Mouse (Mus musculus) CD8-positive naive resting alpha-beta T cell, adult 2 months (primary cell): ENCODE measurements around the gene Acot4.
"Not testable (repeated sequence)": the region's sequence is repeated elsewhere in the genome, so short reads cannot be mapped to it uniquely, and the experiment has no call there.

Experiments
- DNase-seq, 2 experiments: peaks; one replicate each; pipeline ENCODE4 v3.0.0; 2022; ENCODE audit warnings: low read depth in 2 of 2, low spot score in 2 of 2

The Acot4 gene

DNA sequence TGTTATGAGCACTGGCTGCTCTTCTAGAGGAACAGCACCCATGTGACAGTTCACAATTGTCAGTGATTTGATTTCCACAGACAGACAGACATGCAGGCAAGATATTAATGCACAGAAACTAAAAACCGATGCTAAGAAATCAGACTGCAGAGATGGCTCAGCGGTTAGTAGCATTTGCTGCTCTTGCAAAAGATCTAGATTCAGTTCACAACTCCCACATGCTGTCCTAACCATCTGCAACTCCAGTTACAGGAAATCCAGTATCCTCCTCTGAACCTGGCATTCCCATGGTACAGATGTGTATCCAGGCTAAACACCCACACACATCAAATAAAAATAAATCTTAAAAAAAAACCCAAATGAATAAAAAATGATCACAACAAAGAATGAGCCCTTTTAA lies 33.5 kb downstream of the Acot4 start:
- DNase-seq, result no peak

DNA sequence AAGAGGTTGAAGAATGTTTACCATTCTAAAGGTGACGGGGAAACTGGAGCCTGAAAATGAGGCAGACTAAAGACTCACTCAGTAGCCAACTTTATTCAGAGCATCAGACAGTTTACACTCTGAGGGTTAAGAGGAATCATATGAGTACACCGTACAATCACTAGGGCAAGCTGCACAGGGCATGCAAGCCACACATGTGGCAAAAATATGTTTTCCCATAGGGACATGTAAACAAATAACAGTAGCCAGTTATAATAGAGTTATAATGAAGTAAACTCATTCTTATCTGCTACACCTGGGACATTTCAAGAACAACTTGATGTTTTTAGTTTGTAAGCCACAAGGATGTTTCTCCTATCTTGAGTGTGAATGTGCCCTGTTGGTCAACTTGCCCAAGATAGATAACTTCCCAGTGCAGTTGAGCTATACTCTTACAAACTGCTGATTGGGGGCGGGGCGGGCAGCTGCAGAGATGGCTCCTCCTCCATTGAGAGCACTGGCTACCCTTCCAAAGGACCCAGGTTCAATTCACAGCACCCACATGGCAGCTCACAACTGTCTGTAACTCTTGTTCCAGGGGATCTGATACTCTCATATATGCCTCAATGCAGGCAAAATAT lies 39.3 kb downstream of the Acot4 start:
- DNase-seq, result no peak

DNA sequence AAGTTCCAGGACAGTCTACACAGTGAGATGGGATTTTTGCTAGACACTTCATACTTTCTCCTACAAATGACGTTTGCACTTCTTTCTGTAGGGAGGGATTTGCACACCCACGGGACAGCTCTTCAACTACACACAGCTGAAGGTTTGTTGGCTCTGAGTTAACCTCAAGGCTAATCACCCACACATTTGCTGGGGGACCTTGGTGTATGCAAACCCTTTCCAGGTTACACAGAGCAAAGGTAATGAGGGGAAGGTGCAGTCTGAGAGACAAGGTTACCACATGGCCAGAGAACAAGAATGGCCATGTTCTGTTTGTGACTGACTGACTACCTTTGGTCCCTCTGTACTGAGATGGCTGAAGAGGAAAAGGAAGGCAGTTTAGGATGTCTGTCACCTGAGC lies 45.7 kb downstream of the Acot4 start:
- DNase-seq, result no peak

DNA sequence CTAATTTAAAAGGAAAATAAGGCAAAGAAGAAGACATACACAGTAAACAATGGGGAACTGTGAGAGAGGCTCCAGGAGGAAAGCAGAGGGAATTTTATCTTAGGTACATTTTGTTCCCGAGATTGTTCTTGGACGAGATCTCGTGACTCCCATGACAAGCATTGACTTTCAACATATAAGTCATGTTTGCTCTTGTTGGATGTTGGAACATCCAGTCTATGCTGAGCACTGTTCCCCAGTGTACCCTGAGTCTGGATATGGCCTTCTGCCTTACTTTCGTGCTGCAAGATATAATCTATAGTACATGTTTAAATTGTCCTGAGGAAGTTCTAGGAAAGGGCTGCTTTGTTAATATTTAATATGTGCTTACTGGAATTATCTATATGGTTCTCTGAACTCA lies 46.4 kb downstream of the Acot4 start:
- DNase-seq, result no peak

DNA sequence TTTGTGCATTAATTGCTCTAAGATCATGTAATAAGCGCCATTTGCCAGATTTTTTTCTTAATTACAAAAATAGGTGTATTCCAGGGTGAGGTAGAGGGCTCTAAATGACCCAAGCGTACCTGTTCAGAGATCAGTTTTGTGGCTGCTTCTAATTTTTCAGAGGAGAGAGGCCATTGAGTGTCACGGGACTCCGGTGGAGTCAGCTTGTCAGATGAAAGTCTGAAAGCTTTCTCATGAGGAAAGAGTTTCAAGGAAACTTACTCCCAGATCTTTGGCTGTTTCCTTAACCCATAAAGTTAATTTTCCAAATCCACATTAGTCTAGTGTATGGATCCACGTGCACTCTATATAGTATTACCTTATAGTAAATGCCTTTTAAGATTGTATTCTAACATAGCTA lies 56.5 kb downstream of the Acot4 start:
- not testable (repeated sequence) for DNase-seq
